Mouse (Mus musculus) olfactory bulb, adult 2 months (tissue): ENCODE results near the gene Ctdspl. TPM values are rescaled to one million over a fixed set of nuclear protein-coding genes. Genes with fewer than 3 reads are reported as not detected.

ENCODE experiments used
- H3K27ac ChIP-seq: fragments of 200-500 bp; 2 replicates; pipeline ENCODE4 v1.5.1; 2012; ENCODE audit warnings: low read depth, low read length; ENCODE audit not compliant: insufficient read depth
- H3K4me1 ChIP-seq: fragments of 200-500 bp; 2 replicates; pipeline ENCODE4 v1.6.1; 2012; ENCODE audit warnings: low read length; ENCODE audit not compliant: control insufficient read depth, insufficient read depth
- H3K4me3 ChIP-seq: fragments of 200-500 bp; 2 replicates; pipeline ENCODE4 v1.5.1; 2012; ENCODE audit warnings: mild to moderate bottlenecking, low read depth, low read length, moderate library complexity; ENCODE audit not compliant: insufficient read depth
- CTCF ChIP-seq: fragments of 200-500 bp; IDR thresholded peaks from 2 replicates; pipeline ENCODE4 v1.5.1; 2012; ENCODE audit warnings: low read depth, mild to moderate bottlenecking, low read length, moderate library complexity; ENCODE audit not compliant: insufficient read depth
- POLR2A ChIP-seq: fragments of 200-500 bp; IDR thresholded peaks from 2 replicates; pipeline ENCODE4 v1.6.1; 2012; ENCODE audit warnings: mild to moderate bottlenecking, low read depth, low read length, moderate library complexity; ENCODE audit not compliant: insufficient read depth
- WGBS: fragments of 180-500 bp; shearing (Covaris S2); methylation state at CpG from one replicate; pipeline ENCODE4 v1.1.7; 2018; 5-methylcytosine and 5-hydroxymethylcytosine counted together
- polyA plus RNA-seq: library from polyadenylated mRNA; stranded (reverse); fragments of >200 nt; gene quantifications from 2 replicates; pipeline ENCODE4 v1.2.4, GENCODE M21; 2012; ENCODE audit warnings: low replicate concordance; ENCODE audit not compliant: missing spikeins, insufficient read depth, insufficient read length

The Ctdspl gene
- polyA plus RNA-seq, 1 experiment: not detected

GRCm38 (mm10) chr9:118913613-118914012, 12.6 kb upstream of the Ctdspl start:
- TF ChIP-seq CTCF (no peak), POLR2A (no peak)
- WGBS: 80% methylated on average over 3 of the region's 3 CpGs

GRCm38 (mm10) chr9:118914589-118914988, 11.7 kb upstream of the Ctdspl start:
- peaks cover 11% of the 10 kb centered on the region; the same call in 1 of the 2 replicates for H3K4me1 ChIP-seq
- no peak overlapping the region for H3K4me3 ChIP-seq
- TF ChIP-seq POLR2A (no peak), CTCF (no peak)
- WGBS: 55% methylated on average over 8 of the region's 8 CpGs
- no peak overlapping the region for H3K27ac ChIP-seq

More at GRCm38 (mm10) chr9:118913613-118914012, 12.6 kb upstream of the Ctdspl start:
- no peak overlapping the region for H3K27ac ChIP-seq
- H3K4me1 ChIP-seq: 0 out of 2 replicates have a peak, but pooled peaks cover 8% of the 10 kb centered on the region
- H3K4me3 ChIP-seq: no peak overlapping the region

GRCm38 (mm10) chr9:118915290-118915689, 11.0 kb upstream of the Ctdspl start:
- H3K27ac ChIP-seq: no peak overlapping the region
- peaks cover 17% of the 10 kb centered on the region for H3K4me1 ChIP-seq
- no peak for TF ChIP-seq POLR2A
- 0 out of 2 replicates have a peak, but pooled peaks have one; percentile 40 for TF ChIP-seq CTCF
- 63% methylated on average over 5 of the region's 5 CpGs for whole genome bisulfite sequencing
- H3K4me3 ChIP-seq: no peak overlapping the region

GRCm38 (mm10) chr9:118919672-118920186, 6.5 kb upstream of the Ctdspl start:
- H3K27ac ChIP-seq: no peak overlapping the region
- no peak overlapping the region for H3K4me3 ChIP-seq
- TF ChIP-seq POLR2A (no peak), CTCF (no peak)
- 46% methylated on average over 16 of the region's 16 CpGs for WGBS
- H3K4me1 ChIP-seq: peaks cover 17% of the 10 kb centered on the region

GRCm38 (mm10) chr9:118920798-118921515, 5.3 kb upstream of the Ctdspl start:
- H3K4me1 ChIP-seq: peaks cover 21% of the 10 kb centered on the region
- H3K27ac ChIP-seq: no peak overlapping the region
- 35% methylated on average over 12 of the region's 12 CpGs for whole genome bisulfite sequencing
- TF ChIP-seq POLR2A: no peak
- TF ChIP-seq CTCF: peak; percentile 89
- H3K4me3 ChIP-seq: no peak overlapping the region

GRCm38 (mm10) chr9:118921926-118922325, 4.3 kb upstream of the Ctdspl start:
- TF ChIP-seq CTCF: no peak
- TF ChIP-seq POLR2A: no peak
- WGBS: 68% methylated on average over 3 of the region's 3 CpGs
- Histone ChIP-seq H3K4me3 (no peak overlapping the region), H3K27ac (no peak overlapping the region), H3K4me1 (peaks cover 21% of the 10 kb centered on the region)

- TF ChIP-seq CTCF: no peak
- Histone ChIP-seq H3K27ac (no peak overlapping the region), H3K4me1 (peaks cover 33% of the 10 kb centered on the region), H3K4me3 (no peak overlapping the region)
- WGBS: 36% methylated on average over 16 of the region's 16 CpGs
Measured at GRCm38 (mm10) chr9:118924554-118925085, 1.6 kb upstream of the Ctdspl start.

- H3K4me3 ChIP-seq: peak overlapping the region; percentile 93
- WGBS: under 1% methylated on average over 53 of the region's 53 CpGs
- TF ChIP-seq POLR2A (no peak; the same call in 1 of the 2 replicates), CTCF (no peak)
- H3K4me1 ChIP-seq: peaks cover 32% of the 10 kb centered on the region
- peak overlapping the region; percentile 88 for H3K27ac ChIP-seq
Measured at GRCm38 (mm10) chr9:118925286-118926110, 755 bp upstream of the Ctdspl start.

- no peak for TF ChIP-seq CTCF
Measured at GRCm38 (mm10) chr9:118926688-118927321, 552 bp downstream of the Ctdspl start.

More at GRCm38 (mm10) chr9:118926688-118927321, 552 bp downstream of the Ctdspl start:
- Histone ChIP-seq H3K4me3 (peak overlapping the region; percentile 93), H3K4me1 (peaks cover 31% of the 10 kb centered on the region), H3K27ac (peak overlapping the region; percentile 78)
- WGBS: 12% methylated on average over 67 of the region's 68 CpGs
